Mouse (Mus musculus): Measurements from ENCODE around the gene Ros1. TPM values are rescaled to one million over a fixed set of nuclear protein-coding genes. Genes with fewer than 3 reads are reported as not detected.

Gene Ros1
- total RNA-seq (2015) = not detected in 2 replicates
- total RNA-seq (2017) = not detected in 2 replicates

DNA sequence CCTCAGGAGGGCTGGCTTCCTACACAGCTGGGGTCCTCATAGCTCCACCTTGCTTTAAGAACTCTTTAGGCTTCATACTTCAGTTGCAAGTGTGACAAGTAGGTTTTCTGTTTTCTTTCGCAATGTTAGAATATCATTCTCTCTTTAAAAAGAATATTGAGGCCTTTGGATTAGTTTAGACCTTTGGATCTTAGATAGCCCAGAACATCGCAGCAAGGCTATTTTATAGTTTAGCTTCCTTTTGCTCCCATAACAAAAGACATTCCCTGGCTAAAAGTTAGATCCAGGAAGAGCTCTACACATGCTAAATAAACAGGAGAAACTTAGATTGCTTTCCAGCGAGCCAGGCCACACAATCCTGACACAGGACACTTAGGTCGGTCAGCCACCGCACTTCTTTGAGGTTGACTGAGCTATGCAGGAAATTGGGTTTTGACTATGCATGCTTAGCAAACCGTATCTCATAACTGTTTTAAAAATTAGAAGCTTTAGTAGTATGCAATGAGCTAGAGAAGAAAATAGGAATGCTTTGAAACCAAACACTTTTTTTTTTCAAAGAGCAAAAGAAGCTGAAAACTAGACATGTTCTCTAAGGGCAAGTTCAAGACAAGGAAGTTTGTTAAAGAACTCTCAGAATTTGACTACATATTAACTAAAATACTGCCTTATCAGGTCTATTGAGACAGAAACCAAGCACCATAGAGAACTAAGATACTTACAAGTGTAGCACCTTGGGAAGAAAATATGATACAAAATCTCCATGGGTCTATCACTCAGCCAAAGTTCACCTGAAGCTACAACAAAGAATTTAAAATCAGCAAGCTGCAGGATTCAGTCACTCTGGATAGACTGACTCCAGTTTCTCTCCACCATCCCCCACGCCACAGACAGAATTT is at the start of gene Ros1:
TSS of gene Ros1 (minus strand) at position 288 of the 896 bp plus-strand sequence.
- ATAC-seq (ENCODE audit: poor library complexity, severe bottlenecking) = no peak

DNA sequence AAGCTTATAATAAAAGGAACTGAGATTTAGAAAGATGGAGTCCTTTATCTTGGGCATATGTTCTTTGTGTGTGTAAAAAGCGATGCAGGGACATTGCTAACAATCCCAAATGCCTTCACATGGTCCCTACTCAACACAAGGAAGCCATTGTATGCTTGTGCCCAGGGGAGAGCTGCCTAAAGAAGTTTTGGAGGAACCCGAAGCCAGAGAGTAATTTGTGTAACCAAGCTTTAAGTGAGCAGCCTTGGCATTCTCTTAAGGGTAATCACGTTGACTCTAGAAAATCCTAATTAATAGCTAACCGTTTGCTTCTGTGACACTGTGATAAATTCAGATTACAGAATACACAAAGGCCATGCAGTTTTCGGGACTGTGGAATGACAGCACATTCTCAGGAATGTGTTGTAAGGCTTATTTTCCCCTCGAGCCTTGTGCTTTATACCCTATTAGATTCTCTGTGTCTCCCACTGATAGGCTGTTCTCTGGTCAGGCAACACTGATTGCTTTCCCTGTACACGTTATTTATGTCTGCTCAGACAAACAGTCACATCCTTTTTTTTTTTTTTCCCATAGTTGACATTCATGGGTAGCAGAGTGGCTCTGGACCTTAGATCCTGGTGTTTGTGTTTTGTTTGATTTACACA is 47.8 kb upstream of the Ros1 start:
- ATAC-seq (ENCODE audit: poor library complexity, severe bottlenecking) = no peak

DNA sequence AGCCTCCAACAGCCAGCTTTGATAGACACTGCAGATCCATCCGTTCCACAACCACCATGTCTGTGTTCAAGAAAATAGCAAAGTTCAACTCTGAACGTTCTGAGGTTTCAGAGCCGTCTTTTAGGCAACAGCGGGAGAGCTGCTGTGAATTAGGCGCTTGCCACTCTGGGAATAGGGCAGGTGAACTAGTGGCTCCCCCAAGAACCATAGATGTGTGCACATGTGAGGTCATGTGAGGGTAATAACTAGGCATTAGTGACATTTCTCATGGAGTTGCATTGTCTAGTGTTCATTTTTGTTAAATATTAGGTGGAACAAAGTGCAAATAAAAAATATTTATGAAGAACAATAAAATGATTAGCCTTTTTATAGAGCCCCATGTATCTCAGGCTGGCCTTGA is 47.0 kb upstream of the Ros1 start:
- no peak for ATAC-seq (ENCODE audit: poor library complexity, severe bottlenecking)

DNA sequence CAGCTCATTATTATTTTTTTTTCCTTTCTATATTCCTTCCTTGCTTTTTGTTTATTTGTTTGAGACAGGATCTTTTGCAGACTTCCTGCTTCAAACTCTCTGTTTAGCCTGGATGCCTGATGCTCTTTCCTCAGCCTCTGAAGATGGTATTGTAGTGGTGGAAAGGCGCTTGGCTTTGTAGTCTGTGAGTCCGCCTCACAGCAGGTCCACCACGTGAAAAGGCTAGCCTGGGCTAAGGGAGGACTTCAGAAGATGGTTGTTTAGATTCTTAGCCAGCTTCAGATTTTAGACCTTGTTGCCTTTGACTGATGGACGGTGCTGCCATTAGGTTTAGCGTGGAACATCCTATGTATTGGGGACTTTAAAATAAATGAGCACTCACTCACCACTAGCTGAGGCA is 40.4 kb upstream of the Ros1 start:
- no peak for ATAC-seq (ENCODE audit: poor library complexity, severe bottlenecking)

DNA sequence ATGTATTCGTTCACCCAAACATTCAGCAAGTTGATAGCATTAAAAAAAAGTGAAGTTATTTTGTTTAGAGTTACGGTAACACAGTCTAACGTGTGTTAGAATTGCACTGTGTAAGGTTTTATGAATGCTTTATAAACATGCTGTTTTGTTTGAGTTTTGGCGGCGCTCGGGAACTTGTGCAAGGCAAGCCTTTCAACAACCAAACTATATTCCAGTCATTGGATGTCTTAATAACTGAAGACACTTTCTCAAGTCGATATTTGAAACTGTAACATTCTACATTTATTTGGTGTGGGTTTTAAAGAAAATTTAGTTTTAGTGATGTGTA is 39.6 kb upstream of the Ros1 start:
- no peak for ATAC-seq (ENCODE audit: poor library complexity, severe bottlenecking)

DNA sequence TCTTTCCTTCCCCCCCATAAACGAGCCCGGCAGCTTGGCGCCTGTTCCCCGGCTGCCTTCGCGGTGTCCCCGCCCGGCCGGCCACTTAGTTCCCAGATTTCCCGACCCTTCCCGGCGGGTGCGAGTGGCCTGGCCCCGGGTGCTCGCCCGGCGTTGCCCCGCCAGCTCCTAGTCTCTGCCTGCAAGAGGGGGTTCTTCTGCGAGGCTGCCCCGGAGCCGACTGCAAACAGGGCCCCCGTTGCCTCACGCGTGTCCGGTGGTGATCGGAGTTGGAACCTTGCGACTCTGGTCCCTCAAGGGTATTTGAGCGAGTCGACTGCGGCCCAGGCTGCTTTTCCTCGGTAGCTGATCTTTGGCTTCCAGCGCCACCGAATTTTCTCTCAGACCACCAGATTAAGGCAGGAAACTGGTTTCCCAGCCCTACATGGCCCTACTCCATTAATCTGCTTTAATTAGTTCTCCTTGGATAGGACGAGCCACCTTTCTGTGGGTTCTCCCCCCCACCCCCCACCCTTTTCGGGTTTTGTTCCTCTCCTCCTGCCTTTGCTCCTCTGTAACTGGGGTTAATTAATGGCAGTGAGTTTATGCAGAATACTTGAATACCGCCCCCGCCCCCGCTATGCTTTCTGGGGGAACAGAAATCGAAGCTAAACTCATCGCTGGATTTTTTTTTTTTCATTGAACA is 39.1 kb upstream of the Ros1 start:
- ATAC-seq (ENCODE audit: poor library complexity, severe bottlenecking) = peak; percentile 17; the same call in 1 of the 2 replicates

DNA sequence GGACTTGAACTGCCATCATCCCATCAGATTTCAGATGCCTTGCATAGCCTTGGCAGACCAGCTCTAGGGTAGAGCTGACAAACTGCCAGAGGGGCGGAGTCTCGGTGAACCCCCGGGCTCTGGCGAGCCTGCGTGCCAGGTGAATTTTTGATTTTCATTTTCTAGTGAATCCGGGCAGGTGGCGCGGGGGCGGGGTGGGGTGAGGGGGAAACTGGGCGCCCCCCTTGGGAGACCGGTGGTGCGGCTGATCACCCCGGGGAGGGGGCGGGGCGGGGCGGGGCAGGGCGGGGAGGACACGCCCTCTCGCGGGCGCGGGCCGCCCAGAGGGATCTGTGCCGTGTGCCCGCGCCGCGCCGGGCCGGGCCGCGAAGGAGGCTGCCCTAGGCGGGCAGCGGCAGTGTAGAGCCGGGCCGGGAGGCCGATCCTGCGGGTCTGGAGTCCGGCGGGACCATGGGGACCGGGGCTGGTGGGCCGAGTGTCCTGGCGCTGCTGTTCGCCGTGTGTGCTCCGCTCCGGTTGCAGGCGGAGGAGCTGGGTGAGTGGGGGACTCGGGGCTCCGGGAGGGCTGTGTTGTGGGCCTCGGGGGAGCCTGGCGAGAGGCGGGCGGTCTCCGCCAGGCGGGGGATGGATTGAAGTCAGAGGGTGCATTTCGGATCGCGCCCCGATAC is 38.4 kb upstream of the Ros1 start, which contains the start of gene Dcbld1:
TSS of gene Dcbld1 (plus strand) at position 319 of the 668 bp plus-strand sequence.
- peak; percentile 74 for ATAC-seq (ENCODE audit: poor library complexity, severe bottlenecking)

DNA sequence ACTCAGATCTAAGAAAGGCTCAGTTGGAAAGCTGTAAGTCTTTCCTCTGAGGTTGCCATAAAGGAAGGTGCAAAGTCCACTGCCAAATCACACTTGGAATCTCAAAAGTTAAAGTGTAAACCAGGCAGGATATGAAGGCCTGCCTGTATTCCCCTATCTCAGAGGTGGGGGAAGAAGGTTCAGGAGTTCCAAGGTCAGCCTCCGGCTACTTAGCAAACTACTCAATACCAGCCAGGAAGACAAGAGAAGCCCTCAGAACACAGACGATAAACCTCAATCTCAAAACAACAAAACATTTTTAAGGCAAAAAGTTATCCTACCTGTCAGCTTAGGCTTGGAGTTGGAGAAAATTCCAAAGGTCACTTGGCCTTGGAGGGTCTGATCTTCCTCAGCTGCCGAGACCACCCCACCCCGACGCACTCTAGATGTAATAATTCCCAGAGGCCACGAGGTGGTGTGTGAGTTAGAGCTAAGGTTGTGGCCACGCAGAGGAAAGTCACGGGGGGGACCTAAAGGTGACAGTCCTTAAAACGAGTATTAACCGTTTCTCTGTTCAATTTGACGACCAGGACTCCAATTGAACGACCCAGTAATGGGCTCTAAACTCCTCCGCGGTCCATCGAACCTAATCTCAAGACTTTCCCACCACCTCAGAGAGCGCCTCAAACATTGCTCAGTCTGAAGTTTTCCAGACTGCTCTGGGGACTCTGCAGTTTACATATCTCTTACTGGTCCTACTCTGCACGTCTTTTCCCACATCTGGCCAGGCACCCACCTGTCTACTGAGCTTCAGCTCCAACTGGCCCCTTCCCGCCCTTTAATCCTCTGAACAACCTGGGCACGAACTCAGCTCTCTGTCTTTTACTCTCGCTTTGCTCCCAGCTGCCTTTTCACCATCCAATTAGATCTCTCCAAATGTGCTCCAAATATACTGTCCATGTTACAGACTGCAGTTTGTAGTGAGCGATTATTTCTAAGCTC is 37.4 kb upstream of the Ros1 start:
- ATAC-seq (ENCODE audit: poor library complexity, severe bottlenecking) = peak; percentile 53

DNA sequence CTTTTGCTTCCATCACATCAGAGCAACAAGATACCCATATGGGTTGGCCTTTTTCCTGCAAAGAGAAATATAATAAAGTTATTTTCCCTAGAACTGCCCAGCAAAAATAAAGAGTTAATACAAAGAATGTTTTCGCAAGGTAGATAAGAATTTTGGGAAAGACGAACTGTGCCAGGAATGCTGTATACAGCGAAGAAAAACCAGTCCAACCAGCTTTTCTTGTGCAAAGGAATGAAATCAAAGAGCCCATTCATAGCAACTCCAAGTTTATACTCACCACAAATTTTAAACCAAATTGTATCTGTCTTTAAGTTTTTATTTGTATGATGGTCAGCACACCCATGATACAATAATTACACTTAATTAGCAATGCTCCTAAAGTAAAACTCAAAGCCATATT is 24.6 kb upstream of the Ros1 start:
- ATAC-seq (ENCODE audit: poor library complexity, severe bottlenecking) = no peak

DNA sequence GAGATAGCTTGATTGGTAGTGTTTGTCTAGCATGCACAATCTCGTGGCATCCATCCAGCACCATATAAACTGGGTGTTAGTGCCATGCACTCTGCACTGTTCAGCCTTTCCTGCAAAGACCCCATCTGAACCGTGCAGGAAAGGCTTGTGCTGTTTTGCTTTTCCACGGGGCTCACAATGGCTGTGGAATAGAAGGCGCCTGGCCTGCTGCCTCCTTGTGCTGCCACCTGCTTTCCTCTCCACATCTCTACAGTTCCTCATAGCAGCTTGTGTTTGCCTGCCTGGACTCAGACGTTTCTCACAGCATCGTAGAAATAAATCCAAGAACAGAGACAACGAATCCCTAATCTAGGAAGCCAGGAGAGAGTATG is 22.5 kb upstream of the Ros1 start:
- no peak for ATAC-seq (ENCODE audit: poor library complexity, severe bottlenecking)

DNA sequence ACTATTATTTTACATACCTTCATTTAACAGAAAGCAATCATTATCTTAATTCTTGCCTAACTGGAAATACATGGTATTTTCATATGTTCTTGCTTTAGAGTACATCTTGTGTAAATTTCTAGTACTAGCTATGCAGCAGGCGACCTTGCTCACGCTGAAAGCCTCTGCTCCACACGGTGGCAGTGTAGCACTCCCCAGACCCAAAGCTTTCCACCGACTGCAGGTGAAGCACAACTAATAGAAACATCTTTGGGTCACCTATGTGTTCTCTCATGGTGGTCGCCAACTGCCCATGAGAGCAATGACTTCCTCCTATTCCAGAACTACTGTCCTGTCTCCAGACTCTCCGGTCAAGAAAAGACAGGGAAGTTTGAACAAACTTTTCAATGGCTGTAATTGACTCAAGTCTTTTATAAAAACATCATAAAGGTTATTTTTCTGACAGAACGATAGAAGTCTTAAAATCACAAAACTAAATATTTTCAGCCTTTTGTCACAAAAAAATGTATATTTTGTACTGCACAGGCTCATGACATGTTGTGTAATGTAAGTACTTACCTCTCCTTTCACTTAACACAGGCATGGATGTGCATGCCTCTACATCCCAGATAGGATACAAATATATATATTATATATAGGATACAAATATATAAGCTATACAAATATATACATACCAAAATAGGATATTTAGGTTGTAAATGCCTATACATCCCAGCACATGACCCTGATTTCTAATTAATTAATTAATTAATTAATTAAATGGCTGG is 21.9 kb upstream of the Ros1 start:
- peak; percentile 43; the same call in 1 of the 2 replicates for ATAC-seq (ENCODE audit: poor library complexity, severe bottlenecking)

DNA sequence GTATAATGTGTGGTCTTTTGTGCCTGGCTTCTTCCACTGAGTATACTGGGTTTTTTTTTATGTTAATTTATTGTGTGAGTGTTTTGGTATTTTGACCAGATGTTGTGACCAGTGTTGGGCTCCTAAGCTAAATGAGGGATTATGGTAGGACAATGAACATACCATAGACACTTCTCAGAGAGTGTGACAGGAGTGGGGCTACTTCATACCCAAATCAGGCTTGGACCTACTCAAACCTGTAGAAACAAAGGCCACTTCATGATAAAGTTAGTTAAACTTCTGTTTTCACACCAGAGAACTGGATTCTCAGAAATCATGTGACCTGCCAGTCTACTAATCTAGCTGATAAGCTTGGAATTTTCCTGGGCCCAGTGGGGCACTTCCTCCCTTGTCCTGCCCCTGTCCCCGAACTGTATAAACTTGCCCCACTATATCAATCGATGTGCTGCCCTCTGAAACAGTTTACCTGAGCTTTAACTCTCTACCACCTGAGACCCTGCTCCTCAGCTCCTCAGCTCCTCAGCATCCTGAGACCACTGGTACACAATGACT is 20.3 kb upstream of the Ros1 start:
- ATAC-seq (ENCODE audit: poor library complexity, severe bottlenecking) = no peak

DNA sequence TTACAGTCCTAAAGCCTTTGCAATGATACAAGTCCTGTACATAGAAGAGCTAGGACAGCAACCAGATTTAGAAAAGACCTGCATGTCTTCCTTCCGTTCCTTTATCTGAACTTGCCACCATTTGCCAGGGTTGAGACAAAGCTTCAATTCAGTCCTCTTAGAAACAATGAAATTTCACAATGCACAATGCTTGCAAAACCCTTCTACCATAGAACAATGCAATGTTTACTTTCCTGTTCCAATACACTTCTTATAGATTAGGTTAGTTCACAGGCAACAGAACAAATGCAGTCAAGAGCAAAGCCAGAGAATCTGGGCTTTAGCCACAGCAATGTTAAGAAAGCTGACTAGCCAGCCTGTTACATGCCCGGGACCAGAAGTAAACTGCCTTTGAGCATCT is 9.0 kb upstream of the Ros1 start:
- ATAC-seq (ENCODE audit: poor library complexity, severe bottlenecking) = no peak

DNA sequence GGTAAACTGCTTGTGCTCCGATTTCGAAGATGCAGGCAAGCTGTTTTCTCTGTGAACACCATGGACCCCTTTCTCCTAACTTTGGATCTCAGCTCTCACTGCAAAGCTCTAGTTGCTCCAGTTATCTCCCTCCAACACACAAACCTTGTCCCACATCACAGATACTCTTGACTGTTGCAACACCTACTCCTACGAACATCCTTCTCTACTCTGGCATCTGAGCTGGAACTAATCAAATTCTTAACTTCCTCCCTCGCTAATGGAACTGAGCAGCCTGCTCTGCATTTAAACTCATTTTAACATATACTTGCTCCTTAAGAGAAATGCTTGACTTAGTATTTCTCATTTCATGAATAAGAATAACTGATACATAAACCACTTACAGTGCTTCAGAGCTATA is 9.1 kb downstream of the Ros1 start:
- no peak for ATAC-seq (ENCODE audit: poor library complexity, severe bottlenecking)

DNA sequence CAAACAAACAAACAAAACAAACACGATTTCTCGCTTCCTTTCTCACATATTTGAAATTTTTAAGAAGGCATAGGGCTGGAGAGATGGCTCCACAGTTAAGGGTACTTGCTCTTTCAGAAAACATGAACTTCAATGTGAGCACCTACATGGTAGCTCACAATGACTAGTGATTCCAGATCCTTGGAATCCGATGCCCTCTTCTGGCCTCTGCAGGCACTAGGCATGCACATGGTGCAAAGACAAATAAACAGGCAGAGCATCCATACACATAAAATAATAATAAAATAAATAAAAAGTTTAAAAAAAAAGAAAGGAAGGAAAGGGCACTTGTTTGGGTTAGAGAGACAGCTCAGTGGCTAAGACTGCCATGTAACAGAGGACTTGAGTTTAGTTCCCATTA is 12.2 kb downstream of the Ros1 start:
- ATAC-seq (ENCODE audit: poor library complexity, severe bottlenecking) = no peak

DNA sequence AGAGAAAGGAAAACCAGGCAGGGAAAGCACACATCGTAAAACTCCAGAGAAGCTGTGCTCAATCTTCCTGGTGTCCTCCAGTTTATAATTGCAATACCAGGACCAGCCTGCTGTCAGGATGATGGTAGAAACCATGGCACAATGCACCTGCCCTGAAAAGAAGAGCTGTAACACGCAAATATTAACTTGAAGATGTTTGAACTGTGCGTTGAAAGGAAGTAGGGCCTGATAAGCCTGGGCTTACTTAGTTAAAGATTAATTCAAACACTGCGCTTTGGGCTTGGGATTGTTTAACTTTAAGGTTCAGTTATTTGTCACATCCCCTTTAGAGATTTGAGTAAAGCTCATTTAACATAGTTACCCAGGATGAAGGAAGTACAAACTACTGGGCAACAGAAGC is 20.7 kb downstream of the Ros1 start:
- ATAC-seq (ENCODE audit: poor library complexity, severe bottlenecking) = no peak

DNA sequence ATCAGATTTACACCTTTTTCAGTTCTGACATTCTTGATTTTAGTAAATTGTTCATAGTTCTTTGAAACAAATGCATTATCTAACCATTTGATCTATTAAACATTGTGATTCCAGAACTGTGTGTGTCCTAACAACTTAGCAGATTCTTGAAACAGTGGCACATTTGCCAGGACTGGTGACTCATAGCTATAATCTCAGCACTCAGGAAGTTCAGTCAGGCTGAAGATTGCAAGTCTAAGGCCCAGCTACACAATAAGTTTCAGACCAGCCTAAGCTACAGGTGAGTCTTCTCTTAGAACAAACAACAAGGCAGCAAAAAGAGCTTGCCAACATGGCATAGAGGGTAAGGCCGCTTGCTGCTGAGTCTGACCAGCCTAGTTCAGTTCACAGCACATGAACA is 24.6 kb downstream of the Ros1 start:
- no peak for ATAC-seq (ENCODE audit: poor library complexity, severe bottlenecking)

DNA sequence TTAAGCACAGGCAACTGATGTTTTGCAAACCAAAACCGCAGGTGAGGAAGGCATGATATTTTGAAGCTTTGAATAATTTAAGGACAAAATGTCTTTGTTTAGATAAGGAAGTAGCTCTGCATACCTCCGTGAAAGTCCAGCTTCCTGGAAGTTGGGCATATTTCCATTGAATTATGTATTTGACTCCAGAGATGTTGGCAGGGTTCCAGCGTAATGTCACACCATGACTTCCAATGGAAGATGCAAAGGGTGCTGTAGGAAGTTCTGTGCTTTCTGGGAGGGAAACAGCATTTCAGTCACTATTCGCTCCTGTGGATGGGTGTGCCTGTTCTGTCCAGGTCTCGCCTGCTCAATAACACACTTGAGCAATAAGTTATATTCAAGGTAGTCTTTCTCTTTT is 25.2 kb downstream of the Ros1 start:
- no peak for ATAC-seq (ENCODE audit: poor library complexity, severe bottlenecking)

DNA sequence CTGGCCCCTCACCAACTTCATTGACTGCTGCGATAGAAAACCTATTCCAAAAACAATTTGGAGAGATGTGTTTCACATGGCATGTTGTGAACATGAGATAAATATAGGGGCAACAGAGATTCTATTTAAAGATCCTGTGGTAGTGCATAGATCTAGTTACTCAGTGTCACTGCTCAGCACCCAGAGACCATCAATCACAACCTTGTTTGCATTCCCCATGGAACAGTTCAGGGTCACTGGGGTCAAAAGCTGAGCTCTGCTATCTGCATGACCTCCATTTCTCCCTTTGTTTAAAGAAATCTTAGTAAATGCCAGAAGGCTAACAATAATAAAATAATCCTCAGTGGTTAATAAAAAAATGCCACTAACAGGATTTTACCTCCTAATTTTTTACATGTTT is 29.7 kb downstream of the Ros1 start:
- ATAC-seq (ENCODE audit: poor library complexity, severe bottlenecking) = no peak
